Mouse (Mus musculus): ENCODE measurements around the gene Rorb.

DNA sequence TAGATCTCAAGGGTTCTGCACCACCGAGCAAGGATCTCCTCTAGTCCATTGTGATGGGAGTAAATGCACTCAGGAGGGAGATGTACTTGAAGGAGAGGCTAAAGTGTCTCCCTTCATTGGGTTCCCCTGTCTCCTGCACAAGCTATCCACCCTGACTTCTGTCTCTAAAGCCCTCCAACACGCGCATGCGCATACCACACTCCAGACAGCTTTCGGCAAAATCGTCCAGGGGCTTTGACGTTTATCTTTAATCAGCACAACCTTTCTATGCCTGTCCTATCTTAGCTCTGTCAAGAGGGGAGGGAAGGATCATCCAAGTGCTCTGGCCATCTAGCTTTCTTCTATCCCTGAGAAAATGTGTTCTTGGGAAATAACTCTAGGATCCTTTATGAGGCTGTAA is 21.6 kb downstream of the Rorb start:
- TF ChIP-seq CTCF (IDR thresholded peaks at IDR 0.05; ENCODE audit: low read depth, low read length) (no peak), POLR2A (IDR thresholded peaks at IDR 0.05; ENCODE audit: borderline replicate concordance, low read depth, low read length) (no peak)
